Mouse (Mus musculus): Measurements from ENCODE around the gene Gpr87. TPM values are rescaled to one million over a fixed set of nuclear protein-coding genes. Genes with fewer than 3 reads are reported as not detected.

The Gpr87 gene
- polyA plus RNA-seq, 1 experiment: not detected

- Histone ChIP-seq H3K36me3 (ENCODE audit: control insufficient read depth) (no peaks in the 10 kb centered on the region), H3K4me3 (replicated peaks) (no peak overlapping the region), H3K4me1 (ENCODE audit: control insufficient read depth) (no peaks in the 10 kb centered on the region), H3K27me3 (ENCODE audit: control insufficient read depth) (no peaks in the 10 kb centered on the region), H3K9me3 (ENCODE audit: control insufficient read depth, low read length) (no peaks in the 10 kb centered on the region)
- TF ChIP-seq GATA1 (IDR thresholded peaks at IDR 0.05; ENCODE audit: low read length) (no peak), TAL1 (IDR thresholded peaks at IDR 0.05; ENCODE audit: low read length) (no peak)
Measured at GRCm38 (mm10) chr3:59217211-59217610, 22.3 kb upstream of the Gpr87 start.

GRCm38 (mm10) chr3:59212404-59212803 lies 17.5 kb upstream of the Gpr87 start:
- Histone ChIP-seq H3K9me3 (ENCODE audit: control insufficient read depth, low read length) (no peaks in the 10 kb centered on the region), H3K27me3 (ENCODE audit: control insufficient read depth) (no peaks in the 10 kb centered on the region), H3K36me3 (ENCODE audit: control insufficient read depth) (no peaks in the 10 kb centered on the region), H3K4me1 (ENCODE audit: control insufficient read depth) (no peaks in the 10 kb centered on the region), H3K4me3 (replicated peaks) (no peak overlapping the region)
- no peak for TF ChIP-seq GATA1 (IDR thresholded peaks at IDR 0.05; ENCODE audit: low read length)
- no peak for TF ChIP-seq TAL1 (IDR thresholded peaks at IDR 0.05; ENCODE audit: low read length)

GRCm38 (mm10) chr3:59211784-59212183 lies 16.9 kb upstream of the Gpr87 start:
- TF ChIP-seq TAL1 (IDR thresholded peaks at IDR 0.05; ENCODE audit: low read length): no peak
- TF ChIP-seq GATA1 (IDR thresholded peaks at IDR 0.05; ENCODE audit: low read length): no peak
- Histone ChIP-seq H3K36me3 (ENCODE audit: control insufficient read depth) (no peaks in the 10 kb centered on the region), H3K9me3 (ENCODE audit: control insufficient read depth, low read length) (no peaks in the 10 kb centered on the region), H3K4me3 (replicated peaks) (no peak overlapping the region), H3K27me3 (ENCODE audit: control insufficient read depth) (no peaks in the 10 kb centered on the region), H3K4me1 (ENCODE audit: control insufficient read depth) (no peaks in the 10 kb centered on the region)

GRCm38 (mm10) chr3:59210727-59211126 lies 15.8 kb upstream of the Gpr87 start, which contains the start of gene P2ry13:
P2ry13 (minus strand) TSS chr3:59210882.
- Histone ChIP-seq H3K4me3 (replicated peaks) (no peak within 1 kb of the TSS), H3K9me3 (ENCODE audit: control insufficient read depth, low read length) (no peaks in the 10 kb centered on the region), H3K27me3 (ENCODE audit: control insufficient read depth) (no peaks in the 10 kb centered on the region), H3K36me3 (ENCODE audit: control insufficient read depth) (no peaks in the 10 kb centered on the region), H3K4me1 (ENCODE audit: control insufficient read depth) (no peaks in the 10 kb centered on the region)
- TF ChIP-seq TAL1 (IDR thresholded peaks at IDR 0.05; ENCODE audit: low read length) (no peak), GATA1 (IDR thresholded peaks at IDR 0.05; ENCODE audit: low read length) (no peak)

GRCm38 (mm10) chr3:59210089-59210488 lies 15.2 kb upstream of the Gpr87 start:
- H3K9me3 ChIP-seq (ENCODE audit: control insufficient read depth, low read length): no peaks in the 10 kb centered on the region
- no peak for TF ChIP-seq TAL1 (IDR thresholded peaks at IDR 0.05; ENCODE audit: low read length)
- no peak for TF ChIP-seq GATA1 (IDR thresholded peaks at IDR 0.05; ENCODE audit: low read length)
- no peaks in the 10 kb centered on the region for H3K4me1 ChIP-seq (ENCODE audit: control insufficient read depth)
- H3K27me3 ChIP-seq (ENCODE audit: control insufficient read depth): no peaks in the 10 kb centered on the region
- no peaks in the 10 kb centered on the region for H3K36me3 ChIP-seq (ENCODE audit: control insufficient read depth)
- no peak overlapping the region for H3K4me3 ChIP-seq (replicated peaks)

GRCm38 (mm10) chr3:59208650-59209548 lies 14.0 kb upstream of the Gpr87 start:
- no peak for TF ChIP-seq GATA1 (IDR thresholded peaks at IDR 0.05; ENCODE audit: low read length)
- H3K36me3 ChIP-seq (ENCODE audit: control insufficient read depth): no peaks in the 10 kb centered on the region
- H3K9me3 ChIP-seq (ENCODE audit: control insufficient read depth, low read length): no peaks in the 10 kb centered on the region
- no peaks in the 10 kb centered on the region for H3K4me1 ChIP-seq (ENCODE audit: control insufficient read depth)
- H3K27me3 ChIP-seq (ENCODE audit: control insufficient read depth): no peaks in the 10 kb centered on the region
- no peak overlapping the region for H3K4me3 ChIP-seq (replicated peaks)

GRCm38 (mm10) chr3:59205941-59206340 lies 11.0 kb upstream of the Gpr87 start:
- Histone ChIP-seq H3K27me3 (ENCODE audit: control insufficient read depth) (no peaks in the 10 kb centered on the region), H3K9me3 (ENCODE audit: control insufficient read depth, low read length) (no peaks in the 10 kb centered on the region), H3K4me3 (replicated peaks) (no peak overlapping the region), H3K4me1 (ENCODE audit: control insufficient read depth) (no peaks in the 10 kb centered on the region), H3K36me3 (ENCODE audit: control insufficient read depth) (no peaks in the 10 kb centered on the region)
- TF ChIP-seq GATA1 (IDR thresholded peaks at IDR 0.05; ENCODE audit: low read length): no peak
- no peak for TF ChIP-seq TAL1 (IDR thresholded peaks at IDR 0.05; ENCODE audit: low read length)

- Histone ChIP-seq H3K27me3 (ENCODE audit: control insufficient read depth) (no peaks in the 10 kb centered on the region), H3K9me3 (ENCODE audit: control insufficient read depth, low read length) (no peaks in the 10 kb centered on the region), H3K4me3 (replicated peaks) (no peak overlapping the region), H3K36me3 (ENCODE audit: control insufficient read depth) (no peaks in the 10 kb centered on the region), H3K4me1 (ENCODE audit: control insufficient read depth) (no peaks in the 10 kb centered on the region)
- TF ChIP-seq GATA1 (IDR thresholded peaks at IDR 0.05; ENCODE audit: low read length): no peak
- no peak for TF ChIP-seq TAL1 (IDR thresholded peaks at IDR 0.05; ENCODE audit: low read length)
Measured at GRCm38 (mm10) chr3:59204719-59205503, 10.0 kb upstream of the Gpr87 start.

Measured in erythroblast, embryonic 14.5 days (primary cell).